Mouse (Mus musculus) neural tube, embryonic 13.5 days (tissue): ENCODE measurements at regions not wholly inside any gene's neighbourhood (a gene's known extent, or its start where the extent isn't known, plus 50 kb on each side); places are given as distances from the start of the nearest gene placed in this dataset.
"Not testable (repeated sequence)": the region's sequence is repeated elsewhere in the genome, so short reads cannot be mapped to it uniquely, and the experiment has no call there.

ENCODE experiments used
- ATAC-seq: fragments of 200-750 bp; cut with Nextera tagmentation; 2 replicates; pipeline ENCODE4 v1.8.0; 2017; ENCODE audit warnings: low read depth, mild to moderate bottlenecking, moderate TSS enrichment, moderate library complexity
- H3K27ac ChIP-seq: fragments of 300-500 bp; sonication (generic); replicated peaks from 2 replicates; pipeline ENCODE4 v1.5.1; 2015; ENCODE audit warnings: moderate library complexity, mild to moderate bottlenecking, inconsistent platforms
- H3K27me3 ChIP-seq: fragments of 300-500 bp; sonication (generic); 2 replicates; pipeline ENCODE4 v1.6.1; 2015; ENCODE audit warnings: mild to moderate bottlenecking, inconsistent platforms
- H3K36me3 ChIP-seq: fragments of 300-500 bp; sonication (generic); 2 replicates; pipeline ENCODE4 v1.6.1; 2015; ENCODE audit warnings: mild to moderate bottlenecking, inconsistent platforms
- H3K4me1 ChIP-seq: fragments of 300-500 bp; sonication (generic); replicated peaks from 2 replicates; pipeline ENCODE4 v1.6.1; 2015; ENCODE audit warnings: inconsistent platforms
- H3K4me2 ChIP-seq: fragments of 300-500 bp; sonication (generic); 2 replicates; pipeline ENCODE4 v1.6.1; 2015; ENCODE audit warnings: inconsistent platforms, mild to moderate bottlenecking, moderate library complexity
- H3K4me3 ChIP-seq: fragments of 300-500 bp; sonication (generic); 2 replicates; pipeline ENCODE4 v1.5.1; 2015; ENCODE audit warnings: mild to moderate bottlenecking, inconsistent platforms
- H3K9ac ChIP-seq: fragments of 300-500 bp; sonication (generic); 2 replicates; pipeline ENCODE4 v1.6.1; 2015; ENCODE audit warnings: moderate library complexity, mild to moderate bottlenecking, inconsistent platforms
- H3K9me3 ChIP-seq: fragments of 300-500 bp; sonication (generic); 2 replicates; pipeline ENCODE4 v1.6.1; 2016; ENCODE audit warnings: inconsistent platforms
- WGBS: fragments of 180-500 bp; shearing (Covaris S2); methylation state at CpG from one replicate; pipeline ENCODE4 v1.1.7; 2015; 5-methylcytosine and 5-hydroxymethylcytosine counted together

- no peaks in the 10 kb centered on the region for H3K9me3 ChIP-seq
- no peaks in the 10 kb centered on the region for H3K27me3 ChIP-seq
- no peak overlapping the region for H3K9ac ChIP-seq
- ATAC-seq = no peak
- H3K4me2 ChIP-seq = no peak overlapping the region
- WGBS = 91% methylated on average over 10 of the region's 10 CpGs
- H3K4me1 ChIP-seq = no peaks in the 10 kb centered on the region
- H3K4me3 ChIP-seq = no peak overlapping the region
- no peaks in the 10 kb centered on the region for H3K36me3 ChIP-seq
- no peak overlapping the region for H3K27ac ChIP-seq
These were observed 81.2 kb downstream of the Tomm20 start for GRCm38 (mm10) chr8:126864314-126864948.

GRCm38 (mm10) chr8:126863661-126864060 is 82.0 kb downstream of the Tomm20 start:
- not testable (repeated sequence) for H3K4me3 ChIP-seq, H3K9me3 ChIP-seq, H3K27ac ChIP-seq, H3K27me3 ChIP-seq, H3K36me3 ChIP-seq, H3K4me1 ChIP-seq, H3K9ac ChIP-seq, H3K4me2 ChIP-seq, ATAC-seq
- 88% methylated on average over 1 of the region's 1 CpGs for WGBS

GRCm38 (mm10) chr8:126861754-126862153 is 83.9 kb downstream of the Tomm20 start:
- no peaks in the 10 kb centered on the region for H3K4me1 ChIP-seq
- no peaks in the 10 kb centered on the region for H3K36me3 ChIP-seq
- no peak for ATAC-seq
- no peak overlapping the region for H3K4me3 ChIP-seq
- WGBS = 95% methylated on average over 8 of the region's 8 CpGs
- H3K4me2 ChIP-seq = no peak overlapping the region
- H3K27ac ChIP-seq = no peak overlapping the region
- no peak overlapping the region for H3K9ac ChIP-seq
- H3K27me3 ChIP-seq = no peaks in the 10 kb centered on the region
- no peaks in the 10 kb centered on the region for H3K9me3 ChIP-seq

- Histone ChIP-seq H3K27ac (no peak overlapping the region), H3K4me2 (no peak overlapping the region), H3K9me3 (no peaks in the 10 kb centered on the region), H3K36me3 (no peaks in the 10 kb centered on the region), H3K4me1 (no peaks in the 10 kb centered on the region), H3K27me3 (no peaks in the 10 kb centered on the region), H3K4me3 (no peak overlapping the region), H3K9ac (no peak overlapping the region)
- 90% methylated on average over 7 of the region's 7 CpGs for WGBS
- ATAC-seq = no peak
These were observed 85.0 kb downstream of the Tomm20 start for GRCm38 (mm10) chr8:126860630-126861029.

GRCm38 (mm10) chr8:126859706-126860424 is 85.8 kb downstream of the Tomm20 start:
- Histone ChIP-seq H3K9ac (no peak overlapping the region), H3K9me3 (no peaks in the 10 kb centered on the region), H3K36me3 (no peaks in the 10 kb centered on the region), H3K4me3 (no peak overlapping the region), H3K4me2 (no peak overlapping the region), H3K4me1 (no peaks in the 10 kb centered on the region), H3K27ac (no peak overlapping the region), H3K27me3 (no peaks in the 10 kb centered on the region)
- WGBS = 90% methylated on average over 5 of the region's 5 CpGs
- no peak for ATAC-seq

GRCm38 (mm10) chr8:126857307-126858203 is 88.1 kb downstream of the Tomm20 start:
- Histone ChIP-seq H3K9me3 (no peaks in the 10 kb centered on the region), H3K9ac (no peak overlapping the region), H3K27ac (no peak overlapping the region), H3K4me3 (no peak overlapping the region), H3K27me3 (no peaks in the 10 kb centered on the region), H3K4me2 (no peak overlapping the region), H3K36me3 (no peaks in the 10 kb centered on the region), H3K4me1 (peaks cover 9% of the 10 kb centered on the region)
- 75% methylated on average over 13 of the region's 13 CpGs for WGBS
- ATAC-seq = no peak

- ATAC-seq = no peak
- H3K9me3 ChIP-seq = no peaks in the 10 kb centered on the region
- no peaks in the 10 kb centered on the region for H3K36me3 ChIP-seq
- no peaks in the 10 kb centered on the region for H3K27me3 ChIP-seq
- WGBS = 92% methylated on average over 5 of the region's 5 CpGs
- H3K4me2 ChIP-seq = no peak overlapping the region
- H3K27ac ChIP-seq = no peak overlapping the region
- no peak overlapping the region for H3K4me3 ChIP-seq
- no peak overlapping the region for H3K9ac ChIP-seq
- H3K4me1 ChIP-seq = peaks cover 9% of the 10 kb centered on the region
These were observed 89.7 kb downstream of the Tomm20 start for GRCm38 (mm10) chr8:126855914-126856313.

GRCm38 (mm10) chr8:126855056-126855609 is 90.5 kb downstream of the Tomm20 start:
- H3K4me1 ChIP-seq = peaks cover 9% of the 10 kb centered on the region
- ATAC-seq = no peak
- no peak overlapping the region for H3K27ac ChIP-seq
- H3K4me3 ChIP-seq = no peak overlapping the region
- WGBS = 81% methylated on average over 2 of the region's 2 CpGs
- H3K36me3 ChIP-seq = no peaks in the 10 kb centered on the region
- H3K9me3 ChIP-seq = no peaks in the 10 kb centered on the region
- H3K27me3 ChIP-seq = no peaks in the 10 kb centered on the region
- no peak overlapping the region for H3K9ac ChIP-seq
- H3K4me2 ChIP-seq = no peak overlapping the region

GRCm38 (mm10) chr8:126854121-126855055 is 91.3 kb downstream of the Tomm20 start:
- H3K27me3 ChIP-seq = no peaks in the 10 kb centered on the region
- no peak overlapping the region for H3K9ac ChIP-seq
- H3K4me3 ChIP-seq = no peak overlapping the region
- no peak for ATAC-seq
- H3K9me3 ChIP-seq = no peaks in the 10 kb centered on the region
- H3K4me1 ChIP-seq = peaks cover 9% of the 10 kb centered on the region
- no peaks in the 10 kb centered on the region for H3K36me3 ChIP-seq
- H3K4me2 ChIP-seq = no peak overlapping the region
- H3K27ac ChIP-seq = 0 out of 2 replicates have a peak overlapping the region, but pooled peaks have one; percentile 18
- 71% methylated on average over 22 of the region's 22 CpGs for WGBS

- Histone ChIP-seq H3K27me3 (no peaks in the 10 kb centered on the region), H3K9me3 (no peaks in the 10 kb centered on the region), H3K4me2 (no peak overlapping the region), H3K4me1 (peaks cover 9% of the 10 kb centered on the region), H3K27ac (peak overlapping the region; percentile 59), H3K36me3 (no peaks in the 10 kb centered on the region), H3K4me3 (no peak overlapping the region), H3K9ac (no peak overlapping the region)
- WGBS = 57% methylated on average over 10 of the region's 10 CpGs
- ATAC-seq = peak; percentile 40; the same call in 1 of the 2 replicates
These were observed 92.8 kb downstream of the Tomm20 start for GRCm38 (mm10) chr8:126852663-126853390.

GRCm38 (mm10) chr8:126852184-126852583 is 93.5 kb downstream of the Tomm20 start:
- no peak overlapping the region for H3K9ac ChIP-seq
- WGBS = 77% methylated on average over 5 of the region's 5 CpGs
- no peaks in the 10 kb centered on the region for H3K36me3 ChIP-seq
- H3K4me3 ChIP-seq = no peak overlapping the region
- ATAC-seq = no peak
- H3K9me3 ChIP-seq = no peaks in the 10 kb centered on the region
- H3K27me3 ChIP-seq = no peaks in the 10 kb centered on the region
- peak overlapping the region; percentile 59 for H3K27ac ChIP-seq
- no peak overlapping the region for H3K4me2 ChIP-seq
- peaks cover 9% of the 10 kb centered on the region for H3K4me1 ChIP-seq
